Mouse (Mus musculus) gastrocnemius, postnatal 36 days (tissue): ENCODE measurements around the gene Ticam1. TPM values are rescaled to one million over a fixed set of nuclear protein-coding genes. Genes with fewer than 3 reads are reported as not detected.

ENCODE experiments used
- DNase-seq, 2 experiments: peaks; one replicate each; pipeline ENCODE4 v3.0.0; 2022
- intact Hi-C: fragments of 180-260 bp; cut with DNase I; formaldehyde crosslinking; loops from one replicate; pipeline ENCODE4 v1.15.1; 2025
- long read RNA-seq, 2 experiments: library from polyadenylated mRNA; stranded (forward); transcript quantifications; one replicate each; pipeline ENCODE4 v2.0.0; 2021
- total RNA-seq, 2 experiments: library from RNA; stranded (reverse); gene quantifications; 2 replicates each; pipeline ENCODE4 v1.2.3; 2021

Ticam1 gene
- total RNA-seq: 1 to 10 TPM; 2.0 to 3.2 TPM
- long read RNA-seq, experiment 1, partial matches to known transcripts: 0 of 1 reads
- long read RNA-seq, experiment 1, other reads (novel, unspliced or antisense): 1 of 1 reads
- long read RNA-seq, experiment 2: 0 reads

GRCm38 (mm10) chr17:56276643-56277566 lies at the start of gene Ticam1:
Gene Ticam1, minus strand, starts transcription at chr17:56276786.
- intact Hi-C loops: loop anchor here (2.0 kb wide), 1 partner anchor 14 kb away; no protein-coding TSS in a partner anchor

GRCm38 (mm10) chr17:56325450-56326152 lies 49.0 kb upstream of the Ticam1 start, which contains the start of gene Kdm4b:
Gene Kdm4b, plus strand, starts transcription at chr17:56326062.
- intact Hi-C loops: no loop called here

More at GRCm38 (mm10) chr17:56276643-56277566, at the start of gene Ticam1:
- DNase-seq: peak; percentile 78 to 87

GRCm38 (mm10) chr17:56324419-56324818 lies 47.8 kb upstream of the Ticam1 start:
- no peak for DNase-seq
- intact Hi-C loops: no loop called here

More at GRCm38 (mm10) chr17:56325450-56326152, 49.0 kb upstream of the Ticam1 start, which contains the start of gene Kdm4b:
- DNase-seq: peak; percentile 97 to 99

DNA sequence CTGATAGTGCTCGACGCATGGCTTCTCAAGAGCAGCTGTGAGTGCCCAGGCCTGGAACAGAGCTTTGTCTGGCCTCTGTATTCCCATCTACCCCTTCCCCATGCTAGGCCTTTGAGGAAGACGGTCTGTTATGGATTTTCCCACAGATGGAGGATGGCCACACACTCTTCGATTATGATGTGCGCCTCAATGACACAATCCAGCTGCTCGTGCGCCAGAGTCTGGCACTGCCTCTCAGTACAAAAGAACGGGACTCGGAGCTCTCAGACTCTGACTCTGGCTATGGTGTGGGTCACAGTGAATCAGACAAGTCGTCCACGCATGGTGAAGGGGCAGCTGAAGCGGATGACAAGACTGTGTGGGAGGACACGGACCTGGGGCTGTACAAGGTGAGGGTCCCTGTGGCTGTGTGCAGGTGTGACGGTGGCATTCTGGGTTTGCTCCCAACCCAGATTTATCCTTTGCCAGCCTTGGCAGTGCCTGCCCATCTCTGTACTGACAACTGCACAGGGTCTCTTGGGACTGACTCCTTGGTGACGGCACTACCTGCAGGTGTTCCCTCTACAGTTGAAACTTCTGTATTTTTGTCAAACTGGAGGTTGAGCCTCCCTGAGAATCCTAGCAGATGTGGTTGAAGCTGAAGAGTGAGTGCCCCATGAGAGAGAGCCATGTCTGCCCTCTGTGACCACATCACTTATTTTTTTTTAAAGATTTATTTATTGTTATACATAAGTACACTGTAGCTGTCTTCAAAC lies 32.8 kb upstream of the Ticam1 start:
- intact Hi-C loops: loop anchor here (5.0 kb wide), 1 partner anchor 102 kb away; no protein-coding TSS in a partner anchor
- no peak for DNase-seq

DNA sequence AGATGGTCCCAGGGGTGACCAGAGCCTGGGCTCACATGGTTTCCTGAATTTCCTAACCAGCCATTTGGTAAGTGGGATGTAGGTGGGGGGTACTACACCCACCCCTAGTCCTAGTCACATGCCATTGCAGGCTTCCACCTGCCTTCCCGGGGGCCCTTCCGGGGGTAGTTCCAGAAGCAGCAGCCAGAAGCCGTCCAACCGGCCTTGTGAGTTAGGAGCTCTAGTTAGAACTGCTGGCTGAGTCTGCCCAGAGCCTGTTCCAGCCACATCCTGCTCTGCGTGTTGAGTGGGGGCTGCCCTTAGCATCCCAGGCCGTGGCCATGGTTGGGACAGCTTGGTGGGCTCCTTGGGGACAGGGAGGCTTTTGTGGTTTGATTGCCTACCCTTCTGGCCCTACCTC lies 31.5 kb upstream of the Ticam1 start:
- intact Hi-C loops: loop anchor here (5.0 kb wide), 1 partner anchor 101 kb away; no protein-coding TSS in a partner anchor
- DNase-seq: no peak

DNA sequence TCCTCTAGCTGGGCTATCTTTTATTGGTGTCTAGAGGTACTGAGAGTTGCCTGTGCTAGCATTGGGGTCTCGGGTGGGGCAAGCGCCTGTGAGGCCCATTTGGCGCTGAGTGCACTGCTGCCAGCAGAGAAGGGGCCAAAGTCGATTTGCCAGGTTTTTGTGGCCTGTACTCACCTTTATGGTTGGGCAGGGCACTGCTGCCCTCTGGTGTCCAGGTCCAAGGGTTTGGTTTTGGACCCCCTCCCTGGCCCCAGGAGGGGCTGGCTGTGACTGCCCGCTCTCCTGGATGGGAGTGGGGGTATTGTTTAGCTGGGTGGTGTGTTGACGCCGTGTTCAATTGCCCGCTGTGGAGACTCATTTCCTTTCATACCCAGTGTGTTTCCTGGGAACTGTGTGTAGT lies 29.2 kb upstream of the Ticam1 start:
- no peak for DNase-seq
- intact Hi-C loops: loop anchor here (5.0 kb wide), 1 partner anchor 99 kb away; no protein-coding TSS in a partner anchor

GRCm38 (mm10) chr17:56305156-56305555 lies 28.6 kb upstream of the Ticam1 start:
- intact Hi-C loops: loop anchor here (5.0 kb wide), 1 partner anchor 98 kb away; no protein-coding TSS in a partner anchor
- DNase-seq: no peak

GRCm38 (mm10) chr17:56304718-56305117 lies 28.1 kb upstream of the Ticam1 start:
- no peak for DNase-seq
- intact Hi-C loops: loop anchor here (5.0 kb wide), 1 partner anchor 97 kb away; no protein-coding TSS in a partner anchor

GRCm38 (mm10) chr17:56303847-56304586 lies 27.4 kb upstream of the Ticam1 start:
- intact Hi-C loops: no loop called here
- DNase-seq: peak; percentile 93 to 95

- peak; percentile 46 to 72 for DNase-seq
- intact Hi-C loops: no loop called here
Observed at GRCm38 (mm10) chr17:56303160-56303846, 26.7 kb upstream of the Ticam1 start, which contains the start of gene Uhrf1. Gene Uhrf1, plus strand, starts transcription at chr17:56303321.

DNA sequence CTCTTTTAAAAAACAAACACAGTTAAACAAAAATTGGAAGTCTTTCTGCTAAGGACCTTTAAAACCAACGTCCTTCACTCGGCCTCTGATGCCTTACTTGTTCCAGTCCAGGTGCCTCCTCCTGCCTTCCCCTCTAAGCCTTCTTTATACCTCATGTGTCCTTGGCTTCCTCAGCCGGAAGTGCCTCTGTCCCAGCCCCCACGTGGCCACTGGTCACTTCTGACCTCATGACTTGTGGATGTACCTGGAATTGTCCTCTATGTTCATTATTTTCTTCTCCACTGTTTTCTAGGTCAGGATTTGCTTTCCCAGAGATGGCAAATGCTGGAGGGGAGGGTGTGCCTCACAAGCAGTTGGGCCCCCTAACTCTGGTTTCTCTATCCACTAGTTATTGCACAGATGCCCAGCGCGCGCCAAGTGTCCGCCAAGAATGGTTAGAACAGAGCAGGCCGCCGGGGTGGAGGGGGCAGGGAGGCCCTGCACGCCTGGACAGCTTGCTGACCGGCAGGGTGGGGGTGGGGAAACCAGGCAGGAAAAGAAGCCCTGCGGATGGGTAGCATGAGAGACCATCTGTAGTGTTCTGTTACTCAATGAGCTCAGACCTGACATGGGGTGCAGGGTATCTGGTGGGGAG lies 25.9 kb upstream of the Ticam1 start:
- intact Hi-C loops: no loop called here
- no peak for DNase-seq

DNA sequence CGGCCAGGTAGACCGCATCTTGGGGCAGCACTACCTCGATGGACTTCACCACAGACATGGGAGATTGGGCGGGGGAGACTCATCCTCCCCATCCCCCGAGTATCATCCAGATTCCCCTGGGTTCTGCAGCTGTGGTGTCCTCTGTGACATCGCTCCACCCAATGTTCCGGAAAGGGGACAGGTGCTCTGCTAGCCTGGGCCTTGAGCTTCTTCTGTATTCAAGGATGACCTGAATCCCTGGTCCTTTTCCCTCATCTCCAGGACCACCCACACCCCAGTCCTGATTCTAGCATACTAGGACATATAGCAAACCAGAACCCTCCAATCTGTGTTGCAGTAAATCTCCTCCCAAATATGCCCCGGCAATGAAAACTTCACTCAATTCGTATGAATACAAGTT lies 23.6 kb upstream of the Ticam1 start, which contains the start of gene Arrdc5:
Arrdc5 (minus strand) TSS at position 101 of the 400 bp plus-strand sequence.
- intact Hi-C loops: no loop called here

GRCm38 (mm10) chr17:56298238-56298637 lies 21.7 kb upstream of the Ticam1 start:
- intact Hi-C loops: loop anchor here (5.0 kb wide), 1 partner anchor 44 kb away; no protein-coding TSS in a partner anchor

More for the DNA sequence above, 23.6 kb upstream of the Ticam1 start, which contains the start of gene Arrdc5:
- no peak for DNase-seq

GRCm38 (mm10) chr17:56296201-56296600 lies 19.6 kb upstream of the Ticam1 start:
- no peak for DNase-seq
- intact Hi-C loops: loop anchor here (5.0 kb wide), 1 partner anchor 46 kb away; no protein-coding TSS in a partner anchor

More at GRCm38 (mm10) chr17:56298238-56298637, 21.7 kb upstream of the Ticam1 start:
- DNase-seq: no peak

DNA sequence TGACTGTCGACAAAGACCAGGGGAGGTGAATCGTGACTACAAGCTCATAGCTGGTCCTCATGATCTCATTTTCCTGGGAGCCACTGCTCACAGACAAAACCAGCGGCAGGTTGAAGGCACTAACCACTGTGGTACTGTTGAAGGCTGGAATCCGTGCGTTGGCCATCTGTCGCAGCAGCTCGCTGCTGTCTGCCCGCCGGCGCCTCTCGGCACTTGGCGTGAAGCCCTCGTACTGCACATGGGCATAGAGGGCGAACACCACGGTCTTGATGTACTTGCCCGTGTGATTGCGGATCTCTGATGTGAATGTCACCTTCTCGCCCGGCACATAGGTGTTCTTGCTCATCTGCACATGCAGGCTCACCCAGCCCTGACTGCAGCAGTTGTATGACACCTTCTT lies 17.7 kb upstream of the Ticam1 start:
- DNase-seq: no peak
- intact Hi-C loops: no loop called here

DNA sequence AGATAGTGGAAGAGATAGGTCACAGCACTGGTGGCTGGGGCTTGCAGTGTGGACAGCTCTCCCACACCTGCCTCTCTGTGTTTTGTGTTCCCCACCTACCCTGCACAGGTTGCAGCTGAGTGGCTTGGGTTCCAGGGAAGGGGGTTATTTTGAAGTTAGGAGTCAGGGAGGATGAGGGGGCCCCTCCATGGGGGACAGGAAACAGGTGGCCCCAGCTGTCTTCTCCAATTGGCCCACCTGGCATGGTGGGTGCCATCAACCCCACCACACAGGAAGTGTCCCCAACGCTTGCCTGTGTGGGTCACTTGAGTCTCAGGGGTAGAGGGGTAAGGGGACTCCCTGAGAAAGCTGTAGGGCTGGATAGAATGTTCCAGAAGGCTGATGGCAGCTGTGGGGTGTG lies 16.7 kb upstream of the Ticam1 start:
- no peak for DNase-seq
- intact Hi-C loops: no loop called here

DNA sequence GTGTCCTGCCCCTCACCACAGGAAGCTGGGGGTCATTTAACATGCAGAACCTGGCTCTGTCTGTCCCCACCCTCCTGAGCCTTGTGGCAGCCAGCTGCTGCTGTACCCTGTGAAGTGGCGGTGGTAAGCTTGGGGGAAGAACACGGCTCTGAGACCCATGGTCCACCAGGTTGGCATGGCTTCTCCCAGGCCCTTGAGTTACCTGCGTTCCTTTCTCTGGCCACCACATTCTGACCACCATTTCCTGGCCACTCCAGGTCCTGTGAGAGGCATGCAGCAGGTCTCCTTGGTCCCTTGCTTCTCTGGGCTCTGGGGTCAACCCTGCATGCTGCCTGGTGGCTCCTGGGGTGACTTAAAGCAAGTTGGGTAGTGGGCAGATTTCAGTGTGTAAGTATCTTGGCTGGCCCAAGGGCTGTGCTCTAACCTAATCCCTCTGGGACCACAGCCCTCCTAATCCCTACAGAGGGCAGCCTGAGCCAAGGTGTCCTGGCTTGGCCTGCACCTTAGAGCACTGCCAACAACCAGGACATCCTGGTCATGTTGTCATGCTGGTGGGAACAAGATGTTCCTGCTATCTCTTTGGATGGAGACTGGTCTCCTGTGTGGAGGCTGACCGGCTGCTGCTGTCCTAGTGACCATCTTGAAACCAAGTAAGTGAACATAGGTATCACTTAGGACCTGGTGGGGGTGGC lies 16.1 kb upstream of the Ticam1 start, which contains the start of gene Plin3:
Plin3 (minus strand) TSS at position 343 of the 692 bp plus-strand sequence.
- peak in 1 of 2 experiments; percentile 60 for DNase-seq
- intact Hi-C loops: no loop called here
